16 mouse cellular contexts compared by ENCODE assay signal in the genomic region with DNA sequence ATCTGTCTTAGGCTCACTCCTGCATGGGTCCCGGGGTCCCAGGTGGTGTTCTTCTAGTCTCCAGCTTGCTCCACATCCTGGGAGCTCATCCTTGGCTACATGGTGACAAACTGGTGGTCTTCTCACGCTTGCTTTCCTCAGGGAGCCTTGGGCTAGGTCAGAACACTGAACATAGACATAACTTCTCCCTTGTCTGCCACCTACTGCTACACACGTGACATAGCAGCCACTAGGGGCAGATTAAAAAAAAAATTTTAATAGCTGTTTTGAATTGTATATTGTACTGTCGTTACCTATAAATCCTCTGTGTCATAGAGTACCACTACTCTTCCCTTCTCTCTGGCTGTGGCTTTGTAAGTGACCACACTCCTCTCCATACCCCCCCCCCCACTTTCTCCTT. TPM values are rescaled to one million over a fixed set of nuclear protein-coding genes. Genes with fewer than 3 reads are reported as not detected.
DNase-seq lines count a peak whose midpoint lies in the region; ATAC-seq and TF ChIP-seq lines count a peak whose summit lies in the region.
"Had no signal": no experiment of that assay in that cellular context is flagged by ENCODE, and none has a peak within 500 bp of the region (broad histone marks: within the 10 kb centered on the region; RNA-seq: fewer than 3 reads in every experiment).

No protein-coding gene starts in this region.

- in situ Hi-C loops in Patski (cut with MboI; ENCODE audit: low pct_unique_long_range_greater_than_20kb): no loop called here

- ATAC-seq in lung, postnatal 0 days: no peak
- no peak for ATAC-seq in Patski
- no peak for ATAC-seq in stomach, postnatal 0 days (ENCODE audit: low FRiP score, low TSS enrichment)
- ATAC-seq: inflammation-experienced regulatory T-cells, adult 6 months had no signal

- no peaks in the 10 kb centered on the region for H3K4me1 ChIP-seq in lung, postnatal 0 days (ENCODE audit: insufficient read depth, low read depth, low read length)
- no peaks in the 10 kb centered on the region for H3K4me1 ChIP-seq in lung, adult 2 months (ENCODE audit: control insufficient read depth, insufficient read depth, low read length)
- no peaks in the 10 kb centered on the region for H3K4me1 ChIP-seq in stomach, postnatal 0 days (replicated peaks; ENCODE audit: control insufficient read depth, insufficient read depth)
- H3K4me1 ChIP-seq: forebrain, embryonic 10.5 days had no signal

- WGBS in lung, postnatal 0 days: 36% methylated on average over 4 of the region's 4 CpGs
- WGBS in lung, adult 2 months: 29% methylated on average over 4 of the region's 4 CpGs
- WGBS in stomach, postnatal 0 days: 33% methylated on average over 4 of the region's 4 CpGs

- no peak overlapping the region for H3K9ac ChIP-seq in lung, postnatal 0 days (replicated peaks; ENCODE audit: low read depth)
- no peak overlapping the region for H3K9ac ChIP-seq in stomach, postnatal 0 days (ENCODE audit: low read length)

- CTCF ChIA-PET in Patski (lab: Charles Lee): interaction anchor here (0.7 kb wide), 1 partner anchor 71 kb away, joined by 3 read pairs; no protein-coding TSS in a partner anchor

- no peaks in the 10 kb centered on the region for H3K27me3 ChIP-seq in lung, postnatal 0 days (replicated peaks; ENCODE audit: insufficient read depth, low read length)
- no peaks in the 10 kb centered on the region for H3K27me3 ChIP-seq in Patski
- no peaks in the 10 kb centered on the region for H3K27me3 ChIP-seq in stomach, postnatal 0 days (ENCODE audit: control insufficient read depth, insufficient read depth, low read length)

- POLR2A ChIA-PET in Patski (lab: Charles Lee): interaction anchor here (0.6 kb wide), 1 partner anchor 80 kb away, joined by 3 read pairs; no protein-coding TSS in a partner anchor

- no peak for TF ChIP-seq POLR2A in lung, adult 2 months (IDR thresholded peaks at IDR 0.05; ENCODE audit: borderline replicate concordance, extremely low read depth, low read depth, low read length)

- no peaks in the 10 kb centered on the region for H3K36me3 ChIP-seq in lung, postnatal 0 days (ENCODE audit: insufficient read depth, low read length)
- H3K36me3 ChIP-seq in stomach, postnatal 0 days (ENCODE audit: control insufficient read depth, insufficient read depth, low read length): no peaks in the 10 kb centered on the region
- H3K36me3 ChIP-seq: forebrain, embryonic 10.5 days had no signal

- no peak overlapping the region for H3K27ac ChIP-seq in gastrocnemius, adult 2 months
- no peak overlapping the region for H3K27ac ChIP-seq in lung, postnatal 0 days (ENCODE audit: low read length)
- H3K27ac ChIP-seq in stomach, postnatal 0 days (replicated peaks): no peak overlapping the region
- H3K27ac ChIP-seq: forebrain, embryonic 10.5 days had no signal

- no peak overlapping the region for H3K4me3 ChIP-seq in gastrocnemius, adult 2 months
- H3K4me3 ChIP-seq in lung, postnatal 0 days (ENCODE audit: low read depth, low read length): no peak overlapping the region
- H3K4me3 ChIP-seq in lung, adult 2 months (replicated peaks; ENCODE audit: extremely low read depth, low read depth, low read length): no peak overlapping the region
- H3K4me3 ChIP-seq in stomach, postnatal 0 days (ENCODE audit: low read depth, low read length): no peak overlapping the region
- H3K4me3 ChIP-seq: forebrain, embryonic 10.5 days had no signal

- TF ChIP-seq CTCF in gastrocnemius, adult 2 months (IDR thresholded peaks at IDR 0.05): peak; percentile 46
- peak; percentile 57 for TF ChIP-seq CTCF in lung, postnatal 0 days (IDR thresholded peaks at IDR 0.05)
- TF ChIP-seq CTCF in lung, adult 2 months (IDR thresholded peaks at IDR 0.05; ENCODE audit: insufficient read depth, low read length): no peak
- peak; percentile 25 for TF ChIP-seq CTCF in Patski (IDR thresholded peaks at IDR 0.05)
- peak; percentile 66 for TF ChIP-seq CTCF in stomach, postnatal 0 days (IDR thresholded peaks at IDR 0.05; ENCODE audit: low read depth)

- no peak for DNase-seq in gastrocnemius, adult 2 months
- DNase-seq in gastrocnemius, postnatal 36 days: no peak
- peak; percentile 37 for DNase-seq in lung, postnatal 0 days (ENCODE audit: low spot score)
- no peak for DNase-seq in lung, adult 2 months
- no peak for DNase-seq in Patski (ENCODE audit: low read depth, low spot score)
- DNase-seq in stomach, postnatal 0 days (ENCODE audit: low spot score): no peak
- no peak for DNase-seq in gastrocnemius, postnatal 4 days (ENCODE audit: low spot score in 2 of 2)
- DNase-seq: cerebellum, postnatal 25 days; gastrocnemius, postnatal 14 days; spleen, adult 18-20 months had no signal

- H3K9me3 ChIP-seq in lung, postnatal 0 days (ENCODE audit: low read length): no peaks in the 10 kb centered on the region
- H3K9me3 ChIP-seq in stomach, postnatal 0 days (ENCODE audit: control insufficient read depth, low read length): no peaks in the 10 kb centered on the region
- H3K9me3 ChIP-seq: forebrain, embryonic 10.5 days had no signal

- intact Hi-C loops in gastrocnemius, adult 2 months (cut with DNase I): no loop called here
- intact Hi-C loops in gastrocnemius, postnatal 36 days (cut with DNase I): no loop called here

- H3K4me2 ChIP-seq in lung, postnatal 0 days (replicated peaks; ENCODE audit: low read depth, low read length): no peak overlapping the region
- H3K4me2 ChIP-seq in stomach, postnatal 0 days (replicated peaks; ENCODE audit: low read depth): no peak overlapping the region

- TF ChIP-seq EP300 in lung, postnatal 0 days (IDR thresholded peaks at IDR 0.05): no peak
- no peak for TF ChIP-seq EP300 in stomach, postnatal 0 days (optimal IDR thresholded peaks at IDR 0.05)

RNA-seq across cellular contexts. Expression of gene Olfr223, which starts 3.0 kb away (rescaled TPM):
- not detected for total RNA-seq in gastrocnemius, adult 2 months (2021)
- not detected for total RNA-seq in gastrocnemius, postnatal 36 days (2021)
- not detected in 2 replicates for polyA plus RNA-seq in lung, postnatal 0 days (2015; fragmentation: Nextera tagmentation; extraction: Ambion mirVana)
- not detected in 2 replicates for polyA plus RNA-seq in lung, adult 2 months (2012; rRNA removed)
- not detected for polyA plus RNA-seq in Patski (2021)
- not detected in 2 replicates for polyA plus RNA-seq in stomach, postnatal 0 days (2015; fragmentation: Nextera tagmentation; extraction: Ambion mirVana)
- not detected for total RNA-seq in gastrocnemius, postnatal 4 days (2021)
- total RNA-seq: gastrocnemius, postnatal 14 days; left cerebral cortex, postnatal 25 days; megakaryocyte-erythroid progenitor cell, adult 5-6 weeks had no signal
- polyA plus RNA-seq: forebrain, embryonic 10.5 days; heart, embryonic 16.5 days; inflammation-experienced regulatory T-cells, adult 6 months; liver, embryonic 16.5 days had no signal

RNA-seq across cellular contexts. Expression of gene Olfr222, which starts 20.1 kb away (rescaled TPM):
- not detected for total RNA-seq in gastrocnemius, adult 2 months (2021)
- total RNA-seq in gastrocnemius, postnatal 36 days (2021): not detected
- polyA plus RNA-seq in lung, postnatal 0 days (2015; fragmentation: Nextera tagmentation; extraction: Ambion mirVana): not detected in 2 replicates
- polyA plus RNA-seq in lung, adult 2 months (2012; rRNA removed): not detected in 2 replicates
- polyA plus RNA-seq in Patski (2021): not detected
- polyA plus RNA-seq in stomach, postnatal 0 days (2015; fragmentation: Nextera tagmentation; extraction: Ambion mirVana): not detected in 2 replicates
- total RNA-seq in gastrocnemius, postnatal 4 days (2021): not detected
- total RNA-seq: gastrocnemius, postnatal 14 days; left cerebral cortex, postnatal 25 days; megakaryocyte-erythroid progenitor cell, adult 5-6 weeks had no signal
- polyA plus RNA-seq: forebrain, embryonic 10.5 days; heart, embryonic 16.5 days; inflammation-experienced regulatory T-cells, adult 6 months; liver, embryonic 16.5 days had no signal

RNA-seq across cellular contexts. Expression of gene Nlrp3, which starts 54.7 kb away (rescaled TPM):
- total RNA-seq in gastrocnemius, adult 2 months (2021): under 1 TPM; 0.14 to 0.15 TPM
- under 1 TPM in 1 of 2 experiments, not detected in 1; 0.10 TPM for total RNA-seq in gastrocnemius, postnatal 36 days (2021)
- polyA plus RNA-seq in lung, postnatal 0 days (2015; fragmentation: Nextera tagmentation; extraction: Ambion mirVana): 0.74 and 1.5 TPM in 2 replicates
- polyA plus RNA-seq in lung, adult 2 months (2012; rRNA removed): 1.6 and 2.2 TPM in 2 replicates
- polyA plus RNA-seq in Patski (2021): 0.03 TPM
- 0.21 and 0.36 TPM in 2 replicates for polyA plus RNA-seq in stomach, postnatal 0 days (2015; fragmentation: Nextera tagmentation; extraction: Ambion mirVana)
- total RNA-seq in gastrocnemius, postnatal 4 days (2021): under 1 TPM; 0.47 to 0.69 TPM
- total RNA-seq: megakaryocyte-erythroid progenitor cell, adult 5-6 weeks had no signal
- polyA plus RNA-seq: inflammation-experienced regulatory T-cells, adult 6 months had no signal
